Mouse (Mus musculus) cerebellum, adult 2 months (tissue): ENCODE data around the gene Nme3.

Experiments
- CTCF ChIP-seq: fragments of 200-500 bp; IDR thresholded peaks from 2 replicates; pipeline ENCODE4 v1.5.1; 2011; ENCODE audit warnings: low read depth, mild to moderate bottlenecking, control low read depth, low read length, moderate library complexity, borderline replicate concordance; ENCODE audit not compliant: insufficient read depth
- POLR2A ChIP-seq: fragments of 200-500 bp; IDR thresholded peaks from 2 replicates; pipeline ENCODE4 v1.6.1; 2011; ENCODE audit warnings: low read length, control low read depth, borderline replicate concordance; ENCODE audit not compliant: insufficient read depth

GRCm38 (mm10) chr17:24913984-24914383 lies 17.7 kb downstream of the Nme3 start:
- TF ChIP-seq CTCF (no peak), POLR2A (no peak)
